ENCODE assay signal across 9 mouse cellular contexts in genomic region chr7:143106062-143106461, GRCm38 (mm10). TPM values are rescaled to one million over a fixed set of nuclear protein-coding genes. Genes with fewer than 3 reads are reported as not detected.
DNase-seq lines count a peak whose midpoint lies in the region; ATAC-seq lines count a peak whose summit lies in the region.
"Had no signal": no experiment of that assay in that cellular context is flagged by ENCODE, and none has a peak within 500 bp of the region (broad histone marks: within the 10 kb centered on the region; RNA-seq: fewer than 3 reads in every experiment).

TSS of gene Kcnq1 (plus strand) at chr7:143106362.

- H3K4me3 ChIP-seq in kidney, embryonic 15.5 days (replicated peaks): peak within 1 kb of the TSS; percentile 50
- H3K4me3 ChIP-seq in forebrain, embryonic 12.5 days (replicated peaks): peak within 1 kb of the TSS; percentile 27
- H3K4me3 ChIP-seq in hindbrain, embryonic 14.5 days (replicated peaks; ENCODE audit: low read length): peak within 1 kb of the TSS; percentile 30
- H3K4me3 ChIP-seq in midbrain, embryonic 13.5 days (replicated peaks): peak within 1 kb of the TSS; percentile 25

- peak within 1 kb of the TSS; percentile 37 for H3K9ac ChIP-seq in kidney, embryonic 15.5 days
- no peak within 1 kb of the TSS for H3K9ac ChIP-seq in forebrain, embryonic 12.5 days
- H3K9ac ChIP-seq in hindbrain, embryonic 14.5 days: no peak within 1 kb of the TSS
- H3K9ac ChIP-seq in midbrain, embryonic 13.5 days (replicated peaks): no peak within 1 kb of the TSS

- H3K36me3 ChIP-seq in kidney, embryonic 15.5 days: no peaks in the 10 kb centered on the region
- H3K36me3 ChIP-seq in forebrain, embryonic 12.5 days (replicated peaks): no peaks in the 10 kb centered on the region
- H3K36me3 ChIP-seq in hindbrain, embryonic 14.5 days (replicated peaks; ENCODE audit: control insufficient read depth, insufficient read depth): no peaks in the 10 kb centered on the region
- no peaks in the 10 kb centered on the region for H3K36me3 ChIP-seq in midbrain, embryonic 13.5 days

- 70% methylated on average over 4 of the region's 4 CpGs for WGBS in kidney, embryonic 15.5 days
- 64% methylated on average over 4 of the region's 4 CpGs for WGBS in forebrain, embryonic 12.5 days
- 81% methylated on average over 4 of the region's 4 CpGs for WGBS in hindbrain, embryonic 14.5 days
- WGBS in midbrain, embryonic 13.5 days: 62% methylated on average over 4 of the region's 4 CpGs

- H3K4me2 ChIP-seq in kidney, embryonic 15.5 days: peak within 1 kb of the TSS; percentile 85
- peak within 1 kb of the TSS; percentile 45 for H3K4me2 ChIP-seq in forebrain, embryonic 12.5 days
- peak within 1 kb of the TSS; percentile 50 for H3K4me2 ChIP-seq in hindbrain, embryonic 14.5 days (replicated peaks)
- peak within 1 kb of the TSS; percentile 48 for H3K4me2 ChIP-seq in midbrain, embryonic 13.5 days (replicated peaks)

- H3K27me3 ChIP-seq in kidney, embryonic 15.5 days: peaks cover 55% of the 10 kb centered on the region
- peaks cover 70% of the 10 kb centered on the region for H3K27me3 ChIP-seq in forebrain, embryonic 12.5 days
- peaks cover 45% of the 10 kb centered on the region for H3K27me3 ChIP-seq in hindbrain, embryonic 14.5 days (ENCODE audit: control insufficient read depth, insufficient read depth, low read length)
- peaks cover 60% of the 10 kb centered on the region for H3K27me3 ChIP-seq in midbrain, embryonic 13.5 days

- no peak for ATAC-seq in kidney, embryonic 15.5 days (replicated peaks; ENCODE audit: low FRiP score)
- ATAC-seq in forebrain, embryonic 12.5 days (ENCODE audit: low FRiP score): no peak
- ATAC-seq in hindbrain, embryonic 14.5 days (ENCODE audit: low FRiP score): no peak
- ATAC-seq in midbrain, embryonic 13.5 days: no peak

- no peaks in the 10 kb centered on the region for H3K9me3 ChIP-seq in kidney, embryonic 15.5 days (replicated peaks)
- H3K9me3 ChIP-seq in forebrain, embryonic 12.5 days: no peaks in the 10 kb centered on the region
- H3K9me3 ChIP-seq in hindbrain, embryonic 14.5 days (ENCODE audit: control insufficient read depth, low read length): no peaks in the 10 kb centered on the region
- H3K9me3 ChIP-seq in midbrain, embryonic 13.5 days: no peaks in the 10 kb centered on the region

- DNase-seq in kidney, postnatal 14 days: no peak
- no peak for DNase-seq in hindbrain, embryonic 14.5 days (ENCODE audit: low spot score)
- DNase-seq in cerebellum, postnatal 36 days: no peak
- no peak for DNase-seq in frontal cortex, postnatal 14 days (ENCODE audit: low spot score in 2 of 2)
- DNase-seq in right cerebral cortex, postnatal 25 days: no peak
- DNase-seq: cerebellum, adult 11-12 months had no signal

- H3K4me1 ChIP-seq in kidney, embryonic 15.5 days: peaks cover 38% of the 10 kb centered on the region
- peaks cover 7% of the 10 kb centered on the region for H3K4me1 ChIP-seq in forebrain, embryonic 12.5 days
- no peaks in the 10 kb centered on the region; the same call in 1 of the 2 replicates for H3K4me1 ChIP-seq in hindbrain, embryonic 14.5 days (replicated peaks; ENCODE audit: control insufficient read depth, insufficient read depth, low read length)
- H3K4me1 ChIP-seq in midbrain, embryonic 13.5 days (replicated peaks): peaks cover 10% of the 10 kb centered on the region

- peak within 1 kb of the TSS; percentile 25; the same call in 1 of the 2 replicates for H3K27ac ChIP-seq in kidney, embryonic 15.5 days
- H3K27ac ChIP-seq in forebrain, embryonic 12.5 days: no peak within 1 kb of the TSS
- no peak within 1 kb of the TSS for H3K27ac ChIP-seq in hindbrain, embryonic 14.5 days
- H3K27ac ChIP-seq in midbrain, embryonic 13.5 days: no peak within 1 kb of the TSS

RNA-seq across cellular contexts. Expression of gene Kcnq1, which starts in this region (rescaled TPM):
- polyA plus RNA-seq in kidney, embryonic 15.5 days (2015; fragmentation: Nextera tagmentation; extraction: Ambion mirVana): 5.8 and 6.5 TPM in 2 replicates
- 0.87 and 0.94 TPM in 2 replicates for polyA plus RNA-seq in forebrain, embryonic 12.5 days (2016; fragmentation: Nextera tagmentation; extraction: Ambion mirVana)
- 0.94 and 1.3 TPM in 2 replicates for polyA plus RNA-seq in hindbrain, embryonic 14.5 days (2014; fragmentation: Nextera tagmentation; extraction: Ambion mirVana)
- polyA plus RNA-seq in midbrain, embryonic 13.5 days (2015; fragmentation: Nextera tagmentation; extraction: Ambion mirVana): 0.82 and 0.89 TPM in 2 replicates
